Mouse (Mus musculus) forebrain, embryonic 13.5 days (tissue): ENCODE data around the gene Jade2. TPM values are rescaled to one million over a fixed set of nuclear protein-coding genes. Genes with fewer than 3 reads are reported as not detected.

Source experiments
- ATAC-seq: fragments of 200-750 bp; cut with Nextera tagmentation; 2 replicates; pipeline ENCODE4 v1.8.0; 2017
- H3K27ac ChIP-seq: fragments of 300-500 bp; sonication (generic); 2 replicates; pipeline ENCODE4 v1.5.1; 2015; ENCODE audit warnings: inconsistent platforms, mild to moderate bottlenecking, moderate library complexity
- H3K27me3 ChIP-seq: fragments of 300-500 bp; sonication (generic); 2 replicates; pipeline ENCODE4 v1.6.1; 2015; ENCODE audit warnings: mild to moderate bottlenecking, inconsistent platforms
- H3K36me3 ChIP-seq: fragments of 300-500 bp; sonication (generic); 2 replicates; pipeline ENCODE4 v1.6.1; 2015; ENCODE audit warnings: mild to moderate bottlenecking, inconsistent platforms; ENCODE audit not compliant: poor library complexity, severe bottlenecking
- H3K4me1 ChIP-seq: fragments of 300-500 bp; sonication (generic); 2 replicates; pipeline ENCODE4 v1.6.1; 2015; ENCODE audit warnings: inconsistent platforms
- H3K4me2 ChIP-seq: fragments of 300-500 bp; sonication (generic); 2 replicates; pipeline ENCODE4 v1.6.1; 2015; ENCODE audit warnings: inconsistent platforms, mild to moderate bottlenecking, moderate library complexity
- H3K4me3 ChIP-seq: fragments of 300-500 bp; sonication (generic); 2 replicates; pipeline ENCODE4 v1.5.1; 2015; ENCODE audit warnings: mild to moderate bottlenecking, inconsistent platforms
- H3K9ac ChIP-seq: fragments of 300-500 bp; sonication (generic); 2 replicates; pipeline ENCODE4 v1.6.1; 2015; ENCODE audit warnings: mild to moderate bottlenecking, inconsistent platforms
- H3K9me3 ChIP-seq: fragments of 300-500 bp; sonication (generic); replicated peaks from 2 replicates; pipeline ENCODE4 v1.6.1; 2016; ENCODE audit warnings: inconsistent platforms
- WGBS: fragments of 180-500 bp; shearing (Covaris S2); methylation state at CpG from one replicate; pipeline ENCODE4 v1.1.7; 2015; 5-methylcytosine and 5-hydroxymethylcytosine counted together
- polyA plus RNA-seq: library from polyadenylated mRNA; unstranded; fragments of >200 nt; fragmentation: Nextera tagmentation; extraction: Ambion mirVana; gene quantifications from 2 replicates; pipeline ENCODE4 v1.2.1, GENCODE M21; 2015

Gene Jade2
- polyA plus RNA-seq, 1 experiment from 2014 or later = 0.27 TPM

- peak overlapping the region; percentile 69 for H3K4me3 ChIP-seq
- 0% methylated on average over 38 of the region's 47 CpGs for WGBS
- peak; percentile 52 for ATAC-seq
- H3K4me1 ChIP-seq = peaks cover 43% of the 10 kb centered on the region
- H3K36me3 ChIP-seq = no peaks in the 10 kb centered on the region
- no peaks in the 10 kb centered on the region for H3K9me3 ChIP-seq
- H3K27ac ChIP-seq = no peak overlapping the region
- peaks cover 25% of the 10 kb centered on the region for H3K27me3 ChIP-seq
- H3K4me2 ChIP-seq = peak overlapping the region; percentile 100
- H3K9ac ChIP-seq = peak overlapping the region; percentile 77
These were observed 1.4 kb downstream of the Jade2 start for GRCm38 (mm10) chr11:51855818-51856615.

DNA sequence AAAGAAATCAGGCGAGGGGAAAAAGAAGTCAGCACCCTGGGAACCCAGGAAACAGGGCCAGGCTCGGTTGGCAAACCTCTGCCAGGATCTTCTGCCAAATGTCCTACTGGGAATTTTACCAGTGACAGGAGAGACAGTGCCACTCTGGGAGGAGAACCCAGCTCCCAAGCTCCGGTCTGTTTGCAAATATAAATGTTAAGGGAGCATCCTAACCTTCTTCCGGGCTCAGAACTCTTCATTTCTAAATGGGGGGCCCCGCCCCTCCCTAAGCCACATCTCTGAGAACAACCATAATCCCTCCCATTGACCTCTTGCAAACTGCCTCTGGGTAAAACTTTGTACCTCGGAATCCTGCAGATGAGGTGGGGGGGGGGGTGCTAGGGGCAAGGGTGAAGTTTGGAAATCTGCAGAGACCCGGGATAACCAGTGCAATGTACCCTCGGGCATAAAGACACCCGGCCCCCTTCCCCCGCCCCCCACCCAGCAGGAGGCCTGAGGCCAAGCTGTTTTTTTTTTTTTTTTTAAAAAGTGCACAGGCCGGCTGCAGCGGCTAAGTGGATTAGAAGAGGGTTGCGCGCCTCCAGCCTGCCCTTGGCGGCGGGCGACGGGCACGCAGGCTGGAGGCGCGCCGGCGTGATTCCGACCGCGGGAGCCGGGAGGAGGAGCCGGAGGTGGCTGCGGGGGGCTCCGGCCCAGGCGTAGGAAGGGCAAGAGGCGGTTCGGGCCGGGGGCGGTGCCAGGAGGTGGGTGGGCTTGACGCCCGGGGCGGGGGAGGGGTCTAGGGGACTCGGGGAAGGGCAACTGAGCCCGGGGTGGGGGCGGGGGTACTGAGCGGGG lies 2.3 kb downstream of the Jade2 start:
- Histone ChIP-seq H3K27me3 (peaks cover 18% of the 10 kb centered on the region), H3K9ac (peak overlapping the region; percentile 77), H3K27ac (no peak overlapping the region), H3K9me3 (no peaks in the 10 kb centered on the region), H3K4me2 (peak overlapping the region; percentile 100), H3K36me3 (no peaks in the 10 kb centered on the region), H3K4me1 (peaks cover 43% of the 10 kb centered on the region), H3K4me3 (peak overlapping the region; percentile 69)
- peak; percentile 68 for ATAC-seq
- 3% methylated on average over 40 of the region's 42 CpGs for WGBS

- 49% methylated on average over 5 of the region's 5 CpGs for WGBS
These were observed 4.9 kb downstream of the Jade2 start for GRCm38 (mm10) chr11:51852595-51852994.

GRCm38 (mm10) chr11:51852091-51852521 lies 5.3 kb downstream of the Jade2 start:
- Histone ChIP-seq H3K9me3 (no peaks in the 10 kb centered on the region), H3K4me1 (peaks cover 30% of the 10 kb centered on the region), H3K4me3 (no peak overlapping the region), H3K9ac (no peak overlapping the region), H3K4me2 (no peak overlapping the region), H3K27me3 (no peaks in the 10 kb centered on the region; the same call in 1 of the 2 replicates), H3K36me3 (no peaks in the 10 kb centered on the region), H3K27ac (no peak overlapping the region)
- ATAC-seq = no peak
- WGBS = 94% methylated on average over 7 of the region's 7 CpGs

More at GRCm38 (mm10) chr11:51852595-51852994, 4.9 kb downstream of the Jade2 start:
- no peaks in the 10 kb centered on the region for H3K9me3 ChIP-seq
- H3K9ac ChIP-seq = no peak overlapping the region
- peaks cover 33% of the 10 kb centered on the region for H3K4me1 ChIP-seq
- no peak overlapping the region for H3K27ac ChIP-seq
- H3K27me3 ChIP-seq = no peaks in the 10 kb centered on the region; the same call in 1 of the 2 replicates
- no peak for ATAC-seq
- H3K4me2 ChIP-seq = no peak overlapping the region
- no peak overlapping the region for H3K4me3 ChIP-seq
- no peaks in the 10 kb centered on the region for H3K36me3 ChIP-seq

GRCm38 (mm10) chr11:51850741-51851330 lies 6.6 kb downstream of the Jade2 start:
- Histone ChIP-seq H3K27me3 (no peaks in the 10 kb centered on the region; the same call in 1 of the 2 replicates), H3K36me3 (no peaks in the 10 kb centered on the region), H3K9me3 (no peaks in the 10 kb centered on the region), H3K4me2 (no peak overlapping the region), H3K27ac (no peak overlapping the region), H3K4me3 (no peak overlapping the region), H3K4me1 (peaks cover 20% of the 10 kb centered on the region), H3K9ac (no peak overlapping the region)
- WGBS = 84% methylated on average over 11 of the region's 11 CpGs
- ATAC-seq = no peak

GRCm38 (mm10) chr11:51848324-51848723 lies 9.1 kb downstream of the Jade2 start:
- 84% methylated on average over 3 of the region's 3 CpGs for WGBS
- ATAC-seq = no peak
- no peaks in the 10 kb centered on the region for H3K36me3 ChIP-seq
- no peak overlapping the region for H3K4me3 ChIP-seq
- no peak overlapping the region for H3K27ac ChIP-seq
- H3K4me2 ChIP-seq = no peak overlapping the region
- H3K27me3 ChIP-seq = no peaks in the 10 kb centered on the region
- no peak overlapping the region for H3K9ac ChIP-seq
- H3K4me1 ChIP-seq = peaks cover 11% of the 10 kb centered on the region; the same call in 1 of the 2 replicates
- H3K9me3 ChIP-seq = no peaks in the 10 kb centered on the region

DNA sequence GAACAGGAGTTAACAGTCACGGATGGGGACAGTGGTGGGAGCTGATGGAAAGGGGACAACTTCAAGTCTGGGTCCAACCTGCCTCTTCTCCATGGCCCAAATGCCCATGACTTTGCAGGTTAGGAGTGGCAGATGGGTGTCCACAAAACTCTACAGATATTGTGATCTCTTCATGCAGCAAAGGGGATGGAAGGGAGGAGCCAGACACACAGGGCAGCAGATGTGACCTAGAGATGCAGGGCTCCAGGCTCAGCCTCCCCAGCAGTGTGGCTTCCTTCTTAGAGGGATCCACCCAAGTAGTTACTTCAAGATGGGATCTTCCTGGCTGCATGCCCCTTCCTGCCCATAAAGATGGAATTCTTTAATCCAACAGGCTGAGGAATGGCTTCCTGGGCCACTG lies 9.6 kb downstream of the Jade2 start:
- Histone ChIP-seq H3K9ac (no peak overlapping the region), H3K4me3 (no peak overlapping the region), H3K36me3 (no peaks in the 10 kb centered on the region), H3K27ac (no peak overlapping the region), H3K4me2 (no peak overlapping the region), H3K27me3 (no peaks in the 10 kb centered on the region), H3K4me1 (peaks cover 9% of the 10 kb centered on the region; the same call in 1 of the 2 replicates), H3K9me3 (no peaks in the 10 kb centered on the region)
- WGBS = 76% methylated on average over 1 of the region's 1 CpGs
- no peak for ATAC-seq

DNA sequence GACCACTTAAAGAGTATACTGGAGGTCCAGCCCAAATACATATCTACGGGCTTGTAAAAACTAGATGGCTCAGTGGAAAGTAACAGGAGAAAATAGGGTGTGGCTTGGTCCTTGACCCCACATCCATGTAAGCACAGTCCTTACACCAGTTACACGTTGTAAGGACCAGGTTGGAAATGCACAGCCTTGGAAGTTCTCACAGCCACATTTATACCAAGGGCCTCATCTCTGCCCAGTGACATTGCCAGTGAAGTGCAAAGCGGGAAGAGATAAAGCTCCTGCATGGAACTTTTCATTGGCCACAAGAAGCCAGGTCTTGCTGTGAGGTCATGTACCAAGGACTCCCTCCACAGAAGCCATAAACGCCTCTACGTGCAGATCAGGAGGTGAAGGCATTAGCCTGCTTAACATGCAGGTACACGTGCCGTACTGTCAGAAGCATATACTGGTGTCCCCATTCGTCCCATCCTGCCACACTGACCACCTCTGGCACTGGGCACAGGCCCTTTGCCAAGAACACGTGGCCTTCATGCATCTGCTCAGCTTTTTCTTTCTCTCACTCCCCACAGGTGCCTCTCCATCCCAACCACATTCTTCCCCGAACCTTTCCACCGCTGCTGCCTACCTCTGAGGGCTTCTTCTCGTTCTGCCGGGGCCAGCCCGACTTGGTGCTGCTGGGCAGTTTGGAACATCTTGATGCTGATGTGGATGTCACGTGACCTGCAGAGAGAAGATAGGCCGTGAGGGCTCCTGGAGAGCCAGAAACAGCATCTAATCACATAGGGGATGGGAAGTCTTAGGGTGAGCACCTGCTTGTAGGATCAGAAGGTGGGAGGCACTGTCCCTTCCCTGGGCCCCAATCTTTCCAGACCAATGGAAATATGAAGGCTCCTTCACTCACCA lies 11.2 kb downstream of the Jade2 start:
- Histone ChIP-seq H3K27me3 (no peaks in the 10 kb centered on the region), H3K9ac (no peak overlapping the region), H3K4me3 (no peak overlapping the region), H3K4me1 (no peaks in the 10 kb centered on the region), H3K4me2 (no peak overlapping the region), H3K36me3 (no peaks in the 10 kb centered on the region), H3K27ac (no peak overlapping the region), H3K9me3 (no peaks in the 10 kb centered on the region)
- WGBS = 90% methylated on average over 16 of the region's 16 CpGs
- no peak for ATAC-seq

DNA sequence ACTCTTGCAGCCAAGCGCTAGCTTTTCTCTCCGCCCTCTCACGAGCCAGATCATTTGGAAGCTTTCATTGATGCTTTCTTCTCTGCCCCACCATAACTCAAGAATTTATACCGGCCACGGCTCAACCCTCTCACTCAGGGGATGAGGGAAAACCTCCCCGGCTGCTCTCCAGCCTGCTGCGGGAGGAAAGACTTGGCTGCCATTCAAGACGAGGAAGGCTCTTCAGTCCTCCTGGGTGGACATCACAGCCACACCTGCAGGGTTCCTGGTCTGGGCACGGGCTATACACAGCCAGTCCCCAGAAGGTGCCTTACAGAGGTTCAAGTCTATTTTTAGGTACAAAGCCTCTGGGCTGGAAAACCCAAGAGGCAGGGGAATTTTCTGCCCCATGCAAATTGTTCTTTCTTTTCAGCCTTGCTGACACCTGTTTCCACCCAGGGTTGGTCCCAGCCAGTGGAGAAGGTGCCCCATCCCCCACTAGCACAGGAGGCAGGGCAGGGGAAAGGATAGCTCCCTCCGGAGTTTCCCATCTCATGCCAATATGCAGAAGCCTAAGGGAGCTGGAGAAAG lies 12.8 kb downstream of the Jade2 start:
- no peak overlapping the region for H3K27ac ChIP-seq
- H3K36me3 ChIP-seq = no peaks in the 10 kb centered on the region
- no peaks in the 10 kb centered on the region for H3K4me1 ChIP-seq
- H3K4me3 ChIP-seq = no peak overlapping the region
- H3K9me3 ChIP-seq = no peaks in the 10 kb centered on the region
- 69% methylated on average over 10 of the region's 10 CpGs for WGBS
- H3K4me2 ChIP-seq = no peak overlapping the region
- no peak for ATAC-seq
- H3K27me3 ChIP-seq = no peaks in the 10 kb centered on the region
- no peak overlapping the region for H3K9ac ChIP-seq

- H3K9me3 ChIP-seq = no peaks in the 10 kb centered on the region
- H3K9ac ChIP-seq = no peak overlapping the region
- no peaks in the 10 kb centered on the region for H3K27me3 ChIP-seq
- no peak for ATAC-seq
- H3K36me3 ChIP-seq = no peaks in the 10 kb centered on the region
- no peak overlapping the region for H3K4me2 ChIP-seq
- no peaks in the 10 kb centered on the region for H3K4me1 ChIP-seq
- no peak overlapping the region for H3K4me3 ChIP-seq
- no peak overlapping the region for H3K27ac ChIP-seq
These were observed 13.6 kb downstream of the Jade2 start for GRCm38 (mm10) chr11:51843898-51844297.

DNA sequence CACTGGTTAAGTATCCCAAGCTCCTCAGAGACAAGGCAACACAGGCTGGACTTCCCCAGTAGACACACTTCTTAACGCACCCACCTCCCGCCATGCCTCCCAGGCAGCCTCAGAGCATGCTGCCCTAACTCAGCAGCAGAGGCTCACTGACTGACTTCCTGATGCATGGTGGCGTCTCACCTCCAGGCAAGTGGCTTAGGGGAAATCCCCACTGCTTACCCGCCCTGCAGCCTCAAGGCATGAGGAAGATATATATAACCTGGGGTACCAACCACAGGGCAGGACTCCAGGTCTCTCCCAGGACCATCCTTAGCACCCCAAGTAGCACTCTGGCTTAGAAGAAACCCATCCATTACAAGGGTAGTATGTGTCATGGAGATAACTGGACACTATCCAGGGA lies 14.3 kb downstream of the Jade2 start:
- ATAC-seq = no peak
- no peak overlapping the region for H3K4me3 ChIP-seq
- H3K9ac ChIP-seq = no peak overlapping the region
- 96% methylated on average over 4 of the region's 4 CpGs for WGBS
- no peaks in the 10 kb centered on the region for H3K9me3 ChIP-seq
- no peak overlapping the region for H3K27ac ChIP-seq
- no peaks in the 10 kb centered on the region for H3K27me3 ChIP-seq
- H3K4me2 ChIP-seq = no peak overlapping the region
- no peaks in the 10 kb centered on the region for H3K4me1 ChIP-seq
- H3K36me3 ChIP-seq = no peaks in the 10 kb centered on the region
